In genomic region chr12:69184342-69185295, GRCm38 (mm10) we compare ENCODE assay signal across 8 mouse cellular contexts. TPM values are rescaled to one million over a fixed set of nuclear protein-coding genes. Genes with fewer than 3 reads are reported as not detected.
DNase-seq lines count a peak whose midpoint lies in the region; ATAC-seq and TF ChIP-seq lines count a peak whose summit lies in the region.

No protein-coding gene starts in this region.

- ATAC-seq in granulocyte monocyte progenitor cell, adult 5-6 weeks (replicated peaks; ENCODE audit: poor library complexity, severe bottlenecking) = peak; percentile 43
- ATAC-seq in intestine, embryonic 16.5 days = peak; percentile 62
- ATAC-seq in liver, embryonic 13.5 days (ENCODE audit: low read depth) = peak; percentile 52
- peak; percentile 57 for ATAC-seq in midbrain, postnatal 0 days (ENCODE audit: low FRiP score)

- peak overlapping the region; percentile 92 for H3K4me2 ChIP-seq in intestine, embryonic 16.5 days (ENCODE audit: low read depth, low read length)
- peak overlapping the region; percentile 97 for H3K4me2 ChIP-seq in liver, embryonic 13.5 days
- H3K4me2 ChIP-seq in midbrain, postnatal 0 days (ENCODE audit: low read depth, low read length, poor library complexity, severe bottlenecking) = peak overlapping the region; percentile 76

- 3% methylated on average over 86 of the region's 86 CpGs for WGBS in embryonic facial prominence, embryonic 10.5 days
- WGBS in intestine, embryonic 16.5 days = 1% methylated on average over 86 of the region's 86 CpGs
- under 1% methylated on average over 86 of the region's 86 CpGs for WGBS in liver, embryonic 13.5 days (ENCODE audit: insufficient replicate concordance)
- 2% methylated on average over 84 of the region's 86 CpGs for WGBS in midbrain, postnatal 0 days

- TF ChIP-seq CTCF in midbrain, postnatal 0 days (IDR thresholded peaks at IDR 0.05) = no peak
- TF ChIP-seq CTCF in testis, adult 2 months (IDR thresholded peaks at IDR 0.05; ENCODE audit: control insufficient read depth, insufficient read depth, insufficient replicate concordance, low read depth, low read length) = no peak

- peak overlapping the region; percentile 93 for H3K9ac ChIP-seq in intestine, embryonic 16.5 days (ENCODE audit: low read depth, low read length)
- peak overlapping the region; percentile 96 for H3K9ac ChIP-seq in liver, embryonic 13.5 days
- H3K9ac ChIP-seq in midbrain, postnatal 0 days (replicated peaks; ENCODE audit: low read length, poor library complexity, severe bottlenecking) = peak overlapping the region; percentile 93

- DNase-seq in urinary bladder, postnatal 14 days (ENCODE audit: low spot score) = peak; percentile 56
- DNase-seq in urinary bladder, postnatal 10 days (ENCODE audit: low spot score) = no peak
- DNase-seq in embryonic facial prominence, embryonic 10.5 days (ENCODE audit: low spot score) = peak; percentile 64
- DNase-seq in liver, embryonic 13.5 days = peak; percentile 42
- peak; percentile 20 for DNase-seq in midbrain, postnatal 0 days (ENCODE audit: low spot score)

- 0 out of 2 replicates have a peak, but pooled peaks have one; percentile 25 for TF ChIP-seq POLR2A in testis, adult 2 months (IDR thresholded peaks at IDR 0.05; ENCODE audit: control insufficient read depth, low read depth, low read length)

- peak overlapping the region; percentile 93 for H3K27ac ChIP-seq in embryonic facial prominence, embryonic 10.5 days (replicated peaks)
- peak overlapping the region; percentile 90 for H3K27ac ChIP-seq in intestine, embryonic 16.5 days (ENCODE audit: low read length)
- peak overlapping the region; percentile 94 for H3K27ac ChIP-seq in liver, embryonic 13.5 days
- H3K27ac ChIP-seq in midbrain, postnatal 0 days (ENCODE audit: low read depth, low read length) = peak overlapping the region; percentile 94
- H3K27ac ChIP-seq in testis, adult 2 months (ENCODE audit: control insufficient read depth, insufficient read depth, low read depth, low read length) = peak overlapping the region; percentile 98

- H3K36me3 ChIP-seq in embryonic facial prominence, embryonic 10.5 days (replicated peaks) = peaks cover 46% of the 10 kb centered on the region
- H3K36me3 ChIP-seq in intestine, embryonic 16.5 days (ENCODE audit: control insufficient read depth, insufficient read depth, low read length) = peaks cover 4% of the 10 kb centered on the region; the same call in 1 of the 2 replicates
- H3K36me3 ChIP-seq in liver, embryonic 13.5 days = peaks cover 39% of the 10 kb centered on the region
- H3K36me3 ChIP-seq in midbrain, postnatal 0 days (ENCODE audit: insufficient read depth, low read length) = 0 out of 2 replicates have a peak, but pooled peaks cover 2% of the 10 kb centered on the region
- no peaks in the 10 kb centered on the region for H3K36me3 ChIP-seq in testis, adult 2 months (ENCODE audit: control insufficient read depth, insufficient read depth, low read length)

- peaks cover 29% of the 10 kb centered on the region for H3K4me1 ChIP-seq in embryonic facial prominence, embryonic 10.5 days
- H3K4me1 ChIP-seq in intestine, embryonic 16.5 days (ENCODE audit: control insufficient read depth, insufficient read depth, low read length) = peaks cover 17% of the 10 kb centered on the region
- peaks cover 39% of the 10 kb centered on the region for H3K4me1 ChIP-seq in liver, embryonic 13.5 days (replicated peaks)
- peaks cover 15% of the 10 kb centered on the region for H3K4me1 ChIP-seq in midbrain, postnatal 0 days (ENCODE audit: insufficient read depth, low read length)
- H3K4me1 ChIP-seq in testis, adult 2 months (ENCODE audit: control insufficient read depth, insufficient read depth, low read length) = peaks cover 2% of the 10 kb centered on the region; the same call in 1 of the 2 replicates

- no peaks in the 10 kb centered on the region for H3K9me3 ChIP-seq in embryonic facial prominence, embryonic 10.5 days
- H3K9me3 ChIP-seq in intestine, embryonic 16.5 days (ENCODE audit: control insufficient read depth, low read length) = no peaks in the 10 kb centered on the region
- no peaks in the 10 kb centered on the region for H3K9me3 ChIP-seq in liver, embryonic 13.5 days (replicated peaks)
- H3K9me3 ChIP-seq in midbrain, postnatal 0 days (ENCODE audit: low read length) = no peaks in the 10 kb centered on the region

- H3K27me3 ChIP-seq in embryonic facial prominence, embryonic 10.5 days (replicated peaks; ENCODE audit: low read depth, poor library complexity, severe bottlenecking) = no peaks in the 10 kb centered on the region
- H3K27me3 ChIP-seq in intestine, embryonic 16.5 days (replicated peaks; ENCODE audit: control insufficient read depth, insufficient read depth, low read length) = no peaks in the 10 kb centered on the region
- no peaks in the 10 kb centered on the region for H3K27me3 ChIP-seq in liver, embryonic 13.5 days
- no peaks in the 10 kb centered on the region for H3K27me3 ChIP-seq in midbrain, postnatal 0 days (ENCODE audit: insufficient read depth, low read length)
- no peaks in the 10 kb centered on the region for H3K27me3 ChIP-seq in testis, adult 2 months (ENCODE audit: control insufficient read depth, insufficient read depth, low read length)

- H3K4me3 ChIP-seq in embryonic facial prominence, embryonic 10.5 days = peak overlapping the region; percentile 88
- H3K4me3 ChIP-seq in intestine, embryonic 16.5 days (ENCODE audit: low read length) = peak overlapping the region; percentile 86
- H3K4me3 ChIP-seq in liver, embryonic 13.5 days (replicated peaks) = peak overlapping the region; percentile 91
- H3K4me3 ChIP-seq in midbrain, postnatal 0 days (ENCODE audit: low read depth, low read length) = peak overlapping the region; percentile 90
- peak overlapping the region; percentile 99 for H3K4me3 ChIP-seq in testis, adult 2 months (ENCODE audit: control insufficient read depth, low read depth, low read length)

RNA-seq across cellular contexts. Expression of gene Mgat2, which starts 0.7 kb away (rescaled TPM):
- 29.6 and 30.4 TPM in 2 replicates for polyA plus RNA-seq in embryonic facial prominence, embryonic 10.5 days (2016; fragmentation: Nextera tagmentation; extraction: Ambion mirVana)
- total RNA-seq in granulocyte monocyte progenitor cell, adult 5-6 weeks (2014; fragmentation: Nextera tagmentation) = 96.2 and 111 TPM in 2 replicates
- total RNA-seq in granulocyte monocyte progenitor cell, adult 5-6 weeks (2017) = 153 and 186 TPM in 2 replicates
- polyA plus RNA-seq in intestine, embryonic 16.5 days (2015; fragmentation: Nextera tagmentation; extraction: Ambion mirVana) = 35.6 and 39.7 TPM in 2 replicates
- 27.9 and 32.2 TPM in 2 replicates for polyA plus RNA-seq in liver, embryonic 13.5 days (2015; fragmentation: Nextera tagmentation; extraction: Ambion mirVana)
- 54.6 and 59.0 TPM in 2 replicates for total RNA-seq in midbrain, postnatal 0 days (2014; rRNA removed)
- 41.5 and 41.9 TPM in 2 replicates for polyA plus RNA-seq in midbrain, postnatal 0 days (2015; fragmentation: Nextera tagmentation; extraction: Ambion mirVana)
- polyA plus RNA-seq in testis, adult 2 months (2012; rRNA removed) = 10.2 and 12.0 TPM in 2 replicates

RNA-seq across cellular contexts. Expression of gene Rpl36al, which starts 0.7 kb away (rescaled TPM):
- 553 and 593 TPM in 2 replicates for polyA plus RNA-seq in embryonic facial prominence, embryonic 10.5 days (2016; fragmentation: Nextera tagmentation; extraction: Ambion mirVana)
- 1,057 and 1,062 TPM in 2 replicates for total RNA-seq in granulocyte monocyte progenitor cell, adult 5-6 weeks (2014; fragmentation: Nextera tagmentation)
- total RNA-seq in granulocyte monocyte progenitor cell, adult 5-6 weeks (2017) = 1,430 and 1,531 TPM in 2 replicates
- 602 and 654 TPM in 2 replicates for polyA plus RNA-seq in intestine, embryonic 16.5 days (2015; fragmentation: Nextera tagmentation; extraction: Ambion mirVana)
- polyA plus RNA-seq in liver, embryonic 13.5 days (2015; fragmentation: Nextera tagmentation; extraction: Ambion mirVana) = 736 and 806 TPM in 2 replicates
- 117 and 148 TPM in 2 replicates for total RNA-seq in midbrain, postnatal 0 days (2014; rRNA removed)
- polyA plus RNA-seq in midbrain, postnatal 0 days (2015; fragmentation: Nextera tagmentation; extraction: Ambion mirVana) = 352 and 392 TPM in 2 replicates
- polyA plus RNA-seq in testis, adult 2 months (2012; rRNA removed) = 144 and 183 TPM in 2 replicates

RNA-seq across cellular contexts. Expression of gene Gm49383, which starts 12.3 kb away (rescaled TPM):
- 57.7 and 57.9 TPM in 2 replicates for polyA plus RNA-seq in embryonic facial prominence, embryonic 10.5 days (2016; fragmentation: Nextera tagmentation; extraction: Ambion mirVana)
- total RNA-seq in granulocyte monocyte progenitor cell, adult 5-6 weeks (2014; fragmentation: Nextera tagmentation) = 4.1 and 5.3 TPM in 2 replicates
- 27.0 and 31.0 TPM in 2 replicates for total RNA-seq in granulocyte monocyte progenitor cell, adult 5-6 weeks (2017)
- polyA plus RNA-seq in intestine, embryonic 16.5 days (2015; fragmentation: Nextera tagmentation; extraction: Ambion mirVana) = 21.0 and 24.2 TPM in 2 replicates
- 28.8 and 32.0 TPM in 2 replicates for polyA plus RNA-seq in liver, embryonic 13.5 days (2015; fragmentation: Nextera tagmentation; extraction: Ambion mirVana)
- total RNA-seq in midbrain, postnatal 0 days (2014; rRNA removed) = 0.38 and 4.0 TPM in 2 replicates
- 5.3 and 5.4 TPM in 2 replicates for polyA plus RNA-seq in midbrain, postnatal 0 days (2015; fragmentation: Nextera tagmentation; extraction: Ambion mirVana)
- polyA plus RNA-seq in testis, adult 2 months (2012; rRNA removed) = 0.11 TPM in 1 of 2 replicates, not detected in the other

RNA-seq across cellular contexts. Expression of gene Dnaaf2, which starts 13.6 kb away (rescaled TPM):
- 15.4 and 17.0 TPM in 2 replicates for polyA plus RNA-seq in embryonic facial prominence, embryonic 10.5 days (2016; fragmentation: Nextera tagmentation; extraction: Ambion mirVana)
- 4.1 and 10.9 TPM in 2 replicates for total RNA-seq in granulocyte monocyte progenitor cell, adult 5-6 weeks (2014; fragmentation: Nextera tagmentation)
- 2.2 and 8.1 TPM in 2 replicates for total RNA-seq in granulocyte monocyte progenitor cell, adult 5-6 weeks (2017)
- 6.9 and 7.3 TPM in 2 replicates for polyA plus RNA-seq in intestine, embryonic 16.5 days (2015; fragmentation: Nextera tagmentation; extraction: Ambion mirVana)
- 7.1 and 8.8 TPM in 2 replicates for polyA plus RNA-seq in liver, embryonic 13.5 days (2015; fragmentation: Nextera tagmentation; extraction: Ambion mirVana)
- total RNA-seq in midbrain, postnatal 0 days (2014; rRNA removed) = 5.0 and 6.1 TPM in 2 replicates
- polyA plus RNA-seq in midbrain, postnatal 0 days (2015; fragmentation: Nextera tagmentation; extraction: Ambion mirVana) = 8.0 and 9.4 TPM in 2 replicates
- 22.3 and 28.3 TPM in 2 replicates for polyA plus RNA-seq in testis, adult 2 months (2012; rRNA removed)

RNA-seq across cellular contexts. Expression of gene Lrr1, which starts 16.0 kb away (rescaled TPM):
- 29.4 and 31.2 TPM in 2 replicates for polyA plus RNA-seq in embryonic facial prominence, embryonic 10.5 days (2016; fragmentation: Nextera tagmentation; extraction: Ambion mirVana)
- total RNA-seq in granulocyte monocyte progenitor cell, adult 5-6 weeks (2014; fragmentation: Nextera tagmentation) = 24.0 and 29.8 TPM in 2 replicates
- 12.3 and 15.8 TPM in 2 replicates for total RNA-seq in granulocyte monocyte progenitor cell, adult 5-6 weeks (2017)
- polyA plus RNA-seq in intestine, embryonic 16.5 days (2015; fragmentation: Nextera tagmentation; extraction: Ambion mirVana) = 13.2 and 17.3 TPM in 2 replicates
- 24.6 and 28.9 TPM in 2 replicates for polyA plus RNA-seq in liver, embryonic 13.5 days (2015; fragmentation: Nextera tagmentation; extraction: Ambion mirVana)
- total RNA-seq in midbrain, postnatal 0 days (2014; rRNA removed) = 0.24 and 1.6 TPM in 2 replicates
- polyA plus RNA-seq in midbrain, postnatal 0 days (2015; fragmentation: Nextera tagmentation; extraction: Ambion mirVana) = 1.2 and 1.3 TPM in 2 replicates
- polyA plus RNA-seq in testis, adult 2 months (2012; rRNA removed) = 2.3 and 3.3 TPM in 2 replicates
